Mouse (Mus musculus) c-Kit-positive CD71-negative TER-119-negative erythroid progenitor cells, embryonic 14.5 days (primary cell): ENCODE measurements around the gene Pprc1.

Source experiments
- DNase-seq: peaks from one replicate; pipeline ENCODE4 v3.0.0-alpha.2; 2013; ENCODE audit warnings: low read depth

Pprc1 gene

DNA sequence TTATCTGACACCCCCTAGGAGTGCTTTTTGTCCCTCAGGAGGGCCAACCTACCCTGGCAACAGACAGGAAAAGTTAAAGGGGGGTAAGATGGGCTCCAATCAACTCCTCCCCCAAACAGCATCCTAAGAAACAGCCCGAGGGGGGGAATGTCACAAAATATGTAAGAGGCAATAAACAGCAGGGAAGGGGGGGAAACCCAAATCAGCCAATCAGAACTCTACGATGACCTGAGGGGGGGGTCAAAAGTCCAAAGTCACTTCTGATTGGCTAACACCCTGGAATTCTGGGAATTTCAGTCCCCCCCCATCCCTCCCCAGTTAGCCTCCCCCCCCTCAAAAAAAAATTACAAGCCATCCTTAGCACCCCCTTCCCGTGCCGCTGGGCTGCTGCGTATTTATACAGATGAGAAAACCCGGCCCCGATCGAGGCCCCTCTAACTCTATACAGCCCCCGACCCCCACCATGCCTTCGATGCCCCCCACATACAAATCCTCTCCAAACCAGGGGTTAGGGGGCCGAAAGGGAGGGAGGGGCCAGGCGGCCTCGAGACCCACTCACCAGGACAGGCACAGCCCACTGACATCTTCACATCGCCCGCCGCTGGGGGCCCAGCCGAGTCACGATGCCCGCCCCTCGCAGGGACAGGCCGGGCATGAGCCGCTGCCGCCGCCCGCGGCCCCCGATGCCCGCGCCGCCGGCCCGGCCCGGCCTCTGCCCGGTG, at the start of gene Pprc1:
Gene Pprc1, plus strand, starts transcription at position 616 of the 722 bp plus-strand sequence.
- DNase-seq = no peak

DNA sequence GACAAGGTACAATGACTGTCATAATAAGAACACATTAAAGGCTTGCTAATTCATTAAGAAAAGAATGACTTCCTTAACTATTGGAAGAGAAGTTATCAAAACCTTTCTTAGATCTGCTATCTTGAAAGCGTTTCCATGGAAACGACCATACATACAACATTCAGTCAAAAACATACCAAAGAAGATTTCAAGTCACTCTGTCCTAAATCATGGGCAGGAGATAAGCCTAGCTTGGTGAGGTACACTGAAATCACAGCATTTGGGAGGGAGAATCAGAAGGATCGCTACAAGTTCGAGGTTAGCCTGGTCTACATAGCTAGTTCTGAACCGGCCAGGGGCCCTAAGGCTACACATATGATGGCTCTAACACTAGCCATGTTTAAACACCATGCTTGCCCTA, 47.3 kb upstream of the Pprc1 start:
- no peak for DNase-seq

DNA sequence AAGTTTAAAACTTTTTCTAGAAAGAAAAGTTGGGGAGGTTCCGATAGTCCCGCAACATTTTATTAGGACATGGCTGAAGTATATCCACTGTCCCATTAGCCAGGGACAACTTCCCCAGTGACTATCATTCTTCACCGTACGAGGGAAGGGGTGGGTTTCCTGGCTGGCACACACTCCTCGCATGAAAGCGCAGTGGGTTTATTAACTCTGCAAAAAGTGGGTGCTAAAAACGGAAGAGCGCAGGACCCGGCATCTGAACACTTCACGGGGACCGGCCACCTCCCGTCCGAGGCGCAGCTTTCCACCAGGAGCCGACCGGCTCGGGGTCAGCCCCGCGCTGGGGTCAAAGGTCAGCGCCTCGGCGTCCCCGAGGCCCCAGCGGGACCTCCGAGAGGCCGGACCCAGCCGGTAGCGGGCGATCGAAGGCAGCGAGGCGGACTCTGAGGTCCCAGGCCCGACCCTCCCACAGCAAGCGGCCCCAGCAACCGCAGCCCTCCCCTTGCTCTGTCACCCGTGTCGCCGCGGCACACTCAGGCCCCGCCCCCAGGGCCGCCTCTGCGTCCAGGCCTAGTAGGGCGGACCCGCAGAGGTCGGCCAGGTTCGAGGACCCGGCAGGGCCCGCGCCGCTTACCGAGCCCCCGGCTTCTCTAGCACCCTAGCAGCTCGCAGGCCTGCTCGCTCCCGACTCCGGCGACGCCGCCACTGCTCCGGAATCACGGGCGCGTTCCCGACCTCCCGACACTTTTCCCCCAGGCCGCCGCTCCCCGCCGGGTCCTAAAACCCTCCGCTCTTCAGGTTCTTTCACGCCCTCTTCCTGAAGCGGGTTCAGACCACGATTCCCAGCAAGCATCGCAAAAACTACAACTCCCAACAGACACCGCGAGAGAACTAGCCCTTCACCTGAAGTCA, 46.6 kb upstream of the Pprc1 start, which contains the start of gene Armh3:
Gene Armh3, minus strand, starts transcription at position 704 of the 909 bp plus-strand sequence.
- DNase-seq = peak; percentile 88

DNA sequence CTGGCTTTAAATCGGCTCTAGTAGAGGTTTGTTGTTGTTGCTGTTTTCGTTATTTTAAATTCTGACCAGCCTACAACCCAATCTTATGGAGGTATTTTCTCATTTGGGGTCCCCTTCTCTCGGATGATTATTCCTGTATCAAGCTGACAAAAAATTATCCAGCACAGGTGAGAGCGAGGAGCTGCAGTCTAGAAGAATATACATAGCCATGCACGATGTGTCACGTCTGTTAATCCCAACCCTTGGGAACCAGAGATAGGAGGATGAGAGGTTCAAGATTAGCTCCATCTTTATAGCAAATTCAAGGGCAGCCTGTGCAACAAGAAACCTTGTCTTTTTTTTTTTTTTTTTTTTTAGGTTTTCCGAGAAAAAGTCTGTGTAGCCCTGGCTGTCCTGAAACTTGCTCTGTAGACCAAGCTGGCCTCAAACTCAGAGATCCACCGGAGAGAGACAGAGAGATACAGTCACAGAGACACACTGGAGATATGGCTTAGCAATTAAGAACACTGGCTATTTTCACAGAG, 45.9 kb upstream of the Pprc1 start:
- no peak for DNase-seq

DNA sequence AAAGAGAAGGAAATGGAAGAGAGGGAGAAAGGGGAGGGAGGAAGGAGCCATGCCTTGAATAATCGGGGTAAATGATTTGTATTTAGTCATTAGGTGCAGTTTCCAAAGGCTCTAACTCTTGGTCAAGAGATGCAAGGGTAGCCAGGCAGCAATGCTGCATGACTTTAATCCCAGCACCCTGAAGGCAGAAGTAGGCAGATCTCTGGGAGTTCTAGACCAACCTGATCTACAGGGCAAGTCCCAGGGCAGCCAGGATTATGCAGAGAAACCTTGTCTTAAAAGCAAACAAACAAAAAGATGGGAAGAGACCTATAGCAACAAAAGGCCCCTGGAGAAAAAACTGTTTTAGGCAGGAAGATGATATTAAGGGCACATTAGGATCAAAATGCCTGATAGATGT, 45.3 kb upstream of the Pprc1 start:
- DNase-seq = no peak

DNA sequence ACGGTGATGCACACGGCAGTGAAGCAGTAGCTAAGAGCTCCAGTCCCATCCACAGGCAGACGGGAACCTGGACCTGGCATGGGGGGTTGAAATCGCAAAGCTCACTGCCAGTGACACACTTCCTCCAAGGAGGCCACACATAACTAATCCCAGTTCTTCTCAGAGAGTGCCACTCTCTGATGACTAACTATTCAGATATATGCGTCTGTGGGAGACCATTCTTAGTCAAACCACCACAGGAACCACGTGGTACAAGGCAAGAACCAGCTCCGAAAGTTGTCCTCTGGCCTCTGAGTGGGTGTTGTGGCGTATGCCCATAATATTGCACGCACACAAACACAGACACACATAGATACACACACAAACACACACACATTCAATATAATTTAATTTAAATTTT, 42.4 kb upstream of the Pprc1 start:
- no peak for DNase-seq

DNA sequence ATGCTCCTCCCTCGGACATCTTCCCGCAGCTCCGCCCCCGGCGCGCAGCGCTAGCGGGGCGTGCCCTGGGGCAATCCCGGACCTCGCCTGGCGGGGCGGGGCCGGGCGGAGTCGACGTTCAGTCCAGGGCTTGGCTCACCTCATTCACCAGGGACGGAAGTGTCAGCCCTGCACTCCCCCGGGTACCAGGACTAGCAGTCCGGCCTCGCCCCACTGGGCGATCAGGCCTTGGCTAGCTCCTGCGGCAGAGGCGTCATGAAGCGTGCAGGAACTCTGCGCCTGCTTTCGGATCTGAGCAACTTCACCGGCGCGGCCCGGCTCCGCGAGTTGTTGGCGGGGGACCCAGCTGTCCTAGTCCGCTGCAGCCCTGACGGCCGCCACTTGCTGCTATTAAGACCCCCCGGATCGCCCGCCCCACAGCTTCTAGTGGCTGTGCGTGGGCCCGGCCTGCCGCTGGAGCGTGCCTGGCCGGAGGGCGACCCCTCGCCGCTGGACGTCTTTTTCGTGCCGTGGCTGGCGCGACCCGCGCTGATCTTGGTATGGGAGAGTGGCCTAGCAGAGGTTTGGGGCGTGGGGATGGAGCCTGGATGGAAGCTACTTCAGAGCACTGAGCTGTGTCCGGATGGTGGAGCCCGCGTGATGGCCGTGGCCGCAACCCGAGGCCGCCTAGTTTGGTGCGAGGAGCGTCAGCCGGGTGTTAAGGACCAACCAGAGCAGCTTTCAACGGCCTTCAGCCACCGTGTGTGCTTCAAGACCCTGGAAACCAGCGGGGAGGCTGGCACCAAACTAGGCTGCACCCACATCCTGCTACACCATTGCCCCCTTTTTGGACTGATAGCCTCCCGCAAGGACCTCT, 41.1 kb upstream of the Pprc1 start, which contains the start of gene Hps6:
Gene Hps6, plus strand, starts transcription at position 138 of the 856 bp plus-strand sequence.
- DNase-seq = peak; percentile 84

DNA sequence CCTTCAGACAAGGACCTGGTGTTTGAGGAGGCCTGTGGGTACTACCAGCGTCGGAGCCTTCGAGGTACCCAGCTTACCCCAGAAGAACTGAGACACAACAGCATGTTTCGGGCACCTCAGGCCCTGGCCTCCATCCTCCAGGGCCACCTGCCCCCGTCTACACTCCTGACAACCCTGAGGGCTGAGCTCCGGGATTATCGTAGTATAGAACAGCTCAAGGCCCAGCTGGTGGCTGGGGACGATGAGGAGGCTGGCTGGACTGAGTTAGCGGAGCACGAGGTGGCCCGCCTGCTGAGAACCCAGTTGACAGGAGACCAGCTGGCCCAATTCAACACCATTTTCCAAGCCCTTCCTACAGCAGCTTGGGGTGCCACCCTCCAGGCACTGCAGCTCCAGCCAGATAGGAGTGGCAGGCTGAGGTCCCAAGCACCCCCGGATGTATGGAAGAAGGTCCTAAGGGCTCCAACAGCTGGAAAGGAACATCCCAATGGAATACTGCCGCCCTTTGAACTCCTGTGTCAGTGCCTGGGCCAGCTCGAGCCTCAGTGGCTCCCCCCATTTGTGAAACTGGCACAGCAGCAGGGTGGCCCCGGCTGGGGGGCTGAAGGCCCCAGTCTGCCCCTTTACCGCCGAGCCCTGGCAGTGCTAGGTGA, 39.7 kb upstream of the Pprc1 start:
- no peak for DNase-seq

DNA sequence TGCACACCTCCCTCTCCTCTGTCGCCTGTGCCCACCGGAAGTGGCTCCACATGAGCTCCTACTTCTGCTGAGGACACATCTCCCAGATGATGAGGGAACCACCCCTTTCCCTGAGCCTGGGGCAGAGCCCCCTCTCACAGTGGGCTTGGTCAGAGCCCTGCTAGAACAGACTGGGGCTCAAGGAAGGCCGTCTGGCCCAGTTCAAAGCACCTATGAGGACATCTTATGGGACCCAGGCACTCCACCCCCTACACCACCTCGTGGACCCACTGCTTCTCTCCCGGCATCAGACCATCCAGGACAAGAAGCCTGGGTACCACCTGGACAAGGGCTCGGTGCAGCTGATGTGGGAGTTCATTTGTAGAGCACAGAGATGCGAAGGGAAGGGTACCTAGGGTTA, 39.0 kb upstream of the Pprc1 start:
- DNase-seq = no peak

DNA sequence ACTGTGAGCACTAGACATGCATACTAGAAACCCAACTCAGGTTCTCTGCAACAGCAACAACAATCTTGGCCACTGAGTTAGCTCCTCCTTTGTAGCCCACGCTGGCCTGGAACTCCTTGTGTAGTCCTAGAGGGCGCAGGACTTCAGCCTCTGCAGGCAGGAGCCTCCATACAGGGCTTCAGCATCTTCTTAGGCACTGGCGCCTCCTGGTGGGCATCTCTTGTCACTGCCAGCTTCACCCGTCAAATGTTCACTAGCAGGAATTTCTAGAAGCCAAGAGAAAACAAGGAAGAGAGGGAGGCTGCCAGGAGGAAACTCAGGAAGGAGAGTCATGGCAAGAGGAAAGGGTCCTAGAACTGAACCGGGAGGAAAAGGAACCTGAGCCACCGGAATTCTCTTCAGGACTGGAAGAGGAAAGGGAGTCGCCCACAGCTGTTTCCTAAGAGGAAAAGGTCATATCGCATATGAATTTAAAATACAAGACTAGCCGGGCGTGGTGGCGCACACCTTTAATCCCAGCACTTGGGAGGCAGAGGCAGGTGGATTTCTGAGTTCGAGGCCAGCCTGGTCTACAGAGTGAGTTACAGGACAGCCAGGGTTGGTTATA, 30.0 kb upstream of the Pprc1 start:
- peak; percentile 85 for DNase-seq

DNA sequence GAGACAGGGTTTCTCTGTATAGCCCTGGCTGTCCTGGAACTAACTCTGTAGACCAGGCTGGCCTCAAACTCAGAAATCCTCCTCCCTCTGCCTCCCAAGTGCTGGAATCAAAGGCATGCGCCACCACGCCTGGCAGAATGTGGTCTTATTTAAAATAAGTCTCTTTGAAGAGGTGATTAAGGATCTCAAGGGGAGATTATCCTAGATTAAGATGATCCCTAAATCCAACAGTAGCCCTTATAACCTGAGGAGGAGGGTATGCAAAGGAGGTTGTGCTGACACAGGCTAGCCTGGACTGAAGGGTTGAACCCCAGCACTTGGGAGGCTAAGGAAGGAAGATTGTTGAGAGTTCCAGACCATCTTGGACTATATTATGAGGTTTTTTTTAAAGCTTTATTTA, 28.7 kb upstream of the Pprc1 start:
- no peak for DNase-seq

DNA sequence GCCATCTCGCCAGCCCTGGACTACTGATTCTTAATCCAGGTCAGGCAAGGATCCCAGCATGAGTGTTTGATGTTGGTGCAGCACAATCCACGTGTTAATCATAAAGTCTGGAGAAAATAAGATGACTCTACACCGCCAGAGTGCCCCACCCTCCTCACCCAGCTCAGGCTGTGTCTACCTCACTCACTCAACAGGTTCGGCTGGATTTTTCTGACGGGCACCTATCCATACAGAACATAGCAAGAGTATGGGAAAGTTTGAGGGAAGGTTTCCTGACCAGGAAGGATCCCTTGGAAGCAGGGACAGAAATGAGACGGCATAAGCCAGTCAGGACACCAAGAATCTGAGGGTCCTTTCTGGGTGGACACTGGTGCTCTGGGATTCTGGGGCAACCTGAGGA, 19.7 kb upstream of the Pprc1 start:
- no peak for DNase-seq

DNA sequence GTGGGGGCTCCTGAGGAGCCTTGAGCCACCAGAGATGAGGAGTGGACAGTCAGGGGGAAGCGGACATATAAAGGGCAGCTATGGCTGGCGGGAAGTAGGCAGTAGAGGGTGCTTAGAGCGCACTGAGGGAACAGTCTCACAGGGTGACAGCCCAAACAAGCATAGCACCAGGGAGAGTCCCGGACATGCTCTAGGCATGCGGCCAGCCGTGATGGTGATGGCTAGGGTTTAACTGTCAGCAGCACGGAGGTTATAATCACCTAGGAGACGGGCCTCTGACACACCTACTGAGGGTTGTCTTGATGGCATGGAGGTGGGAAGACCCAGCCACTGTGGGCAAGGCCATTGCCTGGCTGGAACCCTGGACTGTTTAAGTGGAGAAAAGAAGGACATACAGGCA, 18.1 kb upstream of the Pprc1 start:
- no peak for DNase-seq

DNA sequence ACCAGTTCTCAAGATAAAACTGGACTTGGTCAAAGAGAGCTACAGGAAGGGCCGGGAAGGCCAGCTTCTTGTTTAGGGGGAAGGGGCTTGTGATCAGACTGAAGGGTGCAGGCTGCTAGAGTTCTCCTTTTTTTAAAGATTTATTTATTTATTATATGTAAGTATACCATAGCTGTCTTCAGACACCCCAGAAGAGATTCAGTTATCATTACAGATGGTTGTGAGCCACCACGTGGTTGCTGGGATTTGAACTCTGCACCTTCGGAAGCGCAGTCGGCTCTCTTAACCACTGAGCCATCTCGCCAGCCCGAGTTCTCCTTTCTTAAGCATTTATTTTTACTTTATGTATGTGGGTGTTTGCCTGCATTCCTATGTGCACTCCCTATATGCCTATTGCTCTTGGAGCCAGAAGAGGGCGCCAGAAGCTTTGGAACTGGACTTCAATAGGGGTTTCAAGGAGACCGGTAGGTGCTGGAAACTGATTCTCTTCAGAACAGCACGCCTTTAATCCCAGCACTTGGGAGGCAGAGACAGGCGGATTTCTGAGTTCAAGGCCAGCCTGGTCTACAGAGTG, 15.9 kb upstream of the Pprc1 start:
- DNase-seq = no peak

DNA sequence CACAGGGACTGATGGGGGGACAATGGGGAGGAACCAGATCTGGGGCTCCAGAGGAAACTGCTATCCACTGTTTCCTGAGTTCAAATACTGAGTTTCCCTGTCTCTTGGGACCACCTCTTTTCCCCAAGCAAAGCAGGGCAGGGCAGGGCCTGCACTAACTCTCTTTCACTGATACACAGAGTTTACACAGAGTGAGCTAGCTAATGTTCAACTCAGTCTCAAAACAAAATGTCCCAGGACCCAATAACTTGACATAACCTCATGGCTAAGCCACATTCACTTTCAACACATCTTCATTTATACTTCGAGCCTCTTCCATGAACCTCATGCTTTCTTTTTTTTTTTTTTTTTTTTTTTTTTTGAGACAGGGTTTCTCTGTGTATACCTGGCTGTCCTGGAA, 15.0 kb upstream of the Pprc1 start:
- DNase-seq = no peak

DNA sequence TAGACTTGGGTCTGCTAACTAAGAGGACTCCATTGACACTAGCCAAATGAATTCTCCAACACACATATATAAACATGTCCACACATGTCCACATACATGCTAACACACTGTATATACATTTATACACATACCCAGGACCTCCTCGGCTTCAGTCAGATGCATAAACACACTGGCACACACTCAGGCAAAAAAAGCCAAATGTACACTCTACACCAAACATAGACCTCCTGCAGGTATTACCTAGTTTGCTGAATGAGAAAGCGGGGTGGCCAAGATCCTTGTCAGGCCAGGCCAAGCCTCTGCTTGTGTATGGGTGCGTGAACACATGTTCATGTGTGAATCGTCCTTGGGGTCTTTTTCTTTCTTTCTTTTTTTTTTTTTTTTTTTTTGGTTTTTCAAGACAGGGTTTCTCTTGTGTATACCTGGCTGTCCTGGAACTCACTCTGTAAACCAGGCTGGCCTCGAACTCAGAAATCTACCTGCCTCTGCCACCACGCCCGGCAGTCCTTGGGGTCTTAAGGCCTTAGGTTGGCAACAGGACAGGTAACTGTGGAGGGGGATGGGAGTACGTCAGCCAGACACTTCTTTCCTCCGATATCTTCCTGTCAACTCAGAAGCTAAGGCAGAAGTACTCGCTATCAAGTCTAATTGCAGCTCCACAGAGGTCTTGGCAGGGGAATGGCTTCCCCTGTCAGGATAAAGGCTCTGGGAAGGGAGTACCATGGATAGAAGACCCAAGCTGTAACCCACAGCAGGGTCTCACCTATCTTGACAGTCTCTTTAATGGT, 14.3 kb upstream of the Pprc1 start:
- no peak for DNase-seq

DNA sequence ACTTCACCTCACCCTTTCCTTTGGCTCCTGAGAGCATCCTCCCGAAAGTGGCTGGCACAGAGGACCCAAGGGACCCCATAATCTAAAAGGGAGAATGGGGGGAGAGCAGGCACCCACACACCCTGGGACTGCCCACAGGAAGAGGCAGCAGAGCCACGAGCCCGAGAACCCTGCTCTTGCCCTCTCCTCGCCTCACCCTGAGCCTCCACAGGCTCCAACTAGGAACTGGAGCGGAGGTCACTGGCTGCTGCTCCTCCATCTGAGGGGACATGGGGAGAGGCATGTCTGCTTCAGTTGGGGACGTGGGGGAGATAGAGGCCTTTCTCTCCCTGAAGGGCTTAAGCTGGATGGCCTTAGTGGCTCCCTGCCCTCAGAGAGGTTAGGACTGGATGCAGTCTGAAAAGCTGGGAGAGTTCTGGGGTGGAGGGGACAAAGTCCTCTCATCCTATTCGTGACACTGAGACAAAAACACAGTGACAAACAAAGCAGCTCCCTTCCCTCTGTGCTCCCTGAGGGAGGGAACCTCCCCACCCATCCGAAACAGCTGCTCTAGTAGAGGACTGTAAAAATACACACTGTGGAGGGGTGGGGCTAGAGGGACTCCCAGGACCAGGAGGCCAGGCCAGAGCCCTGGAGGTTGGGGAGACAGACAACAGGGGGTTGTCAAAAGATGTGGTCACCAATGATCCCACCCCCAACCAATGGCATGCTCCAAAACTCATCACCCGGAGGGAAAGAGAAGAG, 12.8 kb upstream of the Pprc1 start:
- no peak for DNase-seq

DNA sequence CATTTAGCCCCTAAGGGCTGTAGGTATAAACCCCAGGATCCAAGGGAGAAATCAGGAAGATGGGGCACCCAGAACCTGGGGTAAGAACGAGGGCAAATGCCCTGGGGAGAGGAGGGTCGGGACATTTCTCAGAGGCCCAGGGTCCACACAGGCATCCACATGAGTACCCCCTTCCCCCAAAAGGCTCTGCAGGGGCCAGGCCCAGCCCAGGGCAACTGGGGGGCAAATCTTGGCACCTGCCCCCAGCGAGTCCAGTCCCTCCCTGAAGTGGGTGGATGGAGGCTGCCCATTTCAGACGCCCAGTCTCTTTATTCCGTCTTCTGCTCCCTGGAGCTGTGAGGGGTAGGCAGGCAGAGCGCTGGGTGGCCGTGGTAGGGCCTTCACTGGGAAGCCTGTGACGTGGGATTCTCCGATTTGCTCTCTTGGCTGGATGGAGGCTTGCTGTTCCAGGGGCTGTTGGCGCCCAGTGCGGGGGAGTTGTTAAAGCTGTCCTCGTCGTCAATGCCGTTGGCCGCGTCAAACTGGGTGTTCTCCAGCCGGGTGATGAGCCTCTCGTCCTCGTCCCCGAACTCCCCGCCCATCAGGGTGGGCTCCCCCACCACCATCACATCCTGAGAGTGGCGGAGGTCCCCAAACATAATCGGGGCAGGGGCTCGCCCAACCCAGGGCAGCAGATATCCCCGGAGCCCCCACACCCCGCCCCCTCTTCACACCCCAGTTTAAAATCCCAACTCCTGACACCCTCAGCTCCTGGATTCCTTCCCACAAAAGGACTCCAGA, 11.8 kb upstream of the Pprc1 start:
- DNase-seq = no peak
